Mouse (Mus musculus) ES-E14 (cell line): Measurements from ENCODE around the gene Olfr1225. TPM values are rescaled to one million over a fixed set of nuclear protein-coding genes. Genes with fewer than 3 reads are reported as not detected.

ENCODE experiments used
- DNase-seq: peaks from one replicate; pipeline ENCODE4 v3.0.0-alpha.2; 2013; ENCODE audit warnings: low read depth, low spot score
- H3K27ac ChIP-seq: 2 replicates; pipeline ENCODE4 v1.5.1; 2012; ENCODE audit warnings: low read depth, mild to moderate bottlenecking, low read length, moderate library complexity, mixed read lengths; ENCODE audit not compliant: poor library complexity, insufficient read depth, severe bottlenecking
- H3K36me3 ChIP-seq: 2 replicates; pipeline ENCODE4 v1.6.1; 2012; ENCODE audit warnings: mild to moderate bottlenecking, low read length, moderate library complexity, mixed read lengths; ENCODE audit not compliant: control insufficient read depth, poor library complexity, insufficient read depth, severe bottlenecking
- H3K4me1 ChIP-seq, 2 experiments: fragments of 150-350 bp in 1 of 2; sonication (generic) in 1 of 2; 2 replicates each; pipeline ENCODE4 v1.6.1; 2012; ENCODE audit warnings: low read length in 2 of 2, mild to moderate bottlenecking in 1 of 2, mixed read lengths in 1 of 2; ENCODE audit not compliant: control insufficient read depth in 2 of 2, insufficient read depth in 2 of 2, poor library complexity in 1 of 2
- H3K4me3 ChIP-seq, 2 experiments: fragments of 150-350 bp in 1 of 2; sonication (generic) in 1 of 2; 2 replicates each; pipeline ENCODE4 v1.5.1; 2012; ENCODE audit warnings: low read length in 2 of 2, low read depth in 1 of 2, mild to moderate bottlenecking in 1 of 2, mixed read lengths in 1 of 2; ENCODE audit not compliant: insufficient read depth in 1 of 2, poor library complexity in 1 of 2, severe bottlenecking in 1 of 2
- H3K9ac ChIP-seq: 2 replicates; pipeline ENCODE4 v1.6.1; 2012; ENCODE audit warnings: low read depth, mild to moderate bottlenecking, low read length, mixed read lengths; ENCODE audit not compliant: poor library complexity, insufficient read depth, severe bottlenecking
- H3K9me3 ChIP-seq: fragments of 150-350 bp; sonication (generic); 2 replicates; pipeline ENCODE4 v1.6.1; 2012; ENCODE audit warnings: low read depth, mild to moderate bottlenecking, low read length; ENCODE audit not compliant: control insufficient read depth, insufficient read depth
- CHD2 ChIP-seq: IDR thresholded peaks from 2 replicates; pipeline ENCODE4 v1.6.1; 2014; ENCODE audit warnings: mild to moderate bottlenecking, low read depth, low read length, inconsistent platforms
- HCFC1 ChIP-seq: IDR thresholded peaks from 2 replicates; pipeline ENCODE4 v1.6.1; 2012; ENCODE audit warnings: low read length, inconsistent platforms, borderline replicate concordance; ENCODE audit not compliant: insufficient read depth
- MAFK ChIP-seq: IDR thresholded peaks from 2 replicates; pipeline ENCODE4 v1.6.1; 2014; ENCODE audit warnings: mild to moderate bottlenecking, low read depth, low read length, inconsistent platforms; ENCODE audit not compliant: insufficient read depth
- ZC3H11A ChIP-seq: IDR thresholded peaks from 2 replicates; pipeline ENCODE4 v1.6.1; 2012; ENCODE audit warnings: low read depth, mild to moderate bottlenecking, inconsistent platforms, low read length, borderline replicate concordance
- ZNF384 ChIP-seq: IDR thresholded peaks from 2 replicates; pipeline ENCODE4 v1.6.1; 2012; ENCODE audit warnings: low read depth, low read length, inconsistent platforms
- in situ Hi-C, 2 experiments: fragments of 600-800 bp; cut with MboI; formaldehyde crosslinking; loops; one replicate each; pipeline ENCODE4 v1.15.1; 2025; ENCODE audit warnings: low sequenced_read_pairs in 2 of 2, inconsistent platforms in 1 of 2; ENCODE audit not compliant: unreplicated experiment in 2 of 2
- total RNA-seq: library from RNA; depleted of rRNA; stranded (reverse); fragments of 300-350 nt; gene quantifications from 2 replicates; pipeline ENCODE4 v1.2.3, GENCODE M21; 2012; rRNA removed

Olfr1225 gene
- total RNA-seq, 1 experiment: not detected

DNA sequence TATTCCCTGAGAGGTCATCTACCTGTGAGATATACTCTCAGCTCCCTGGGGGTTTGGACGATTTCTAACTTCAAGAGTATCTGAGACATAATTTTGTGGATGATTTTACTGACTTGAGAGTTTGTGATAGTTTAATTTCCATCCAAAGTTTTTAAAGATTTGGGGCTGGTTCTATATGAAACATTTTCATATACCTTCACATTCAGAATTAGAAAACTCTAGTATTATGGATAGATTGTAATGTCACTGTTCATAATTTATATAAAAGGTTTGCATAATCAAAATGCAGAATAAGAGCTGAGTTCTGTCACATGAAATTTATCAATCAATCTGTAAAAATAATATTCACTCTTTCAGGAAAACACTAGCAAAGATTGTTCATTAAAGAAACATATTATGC lies 23.0 kb downstream of the Olfr1225 start, which contains the start of gene Olfr1223:
Gene Olfr1223 (minus strand): TSS at position 101 of the 400 bp plus-strand sequence.
- Histone ChIP-seq H3K27ac (no peak within 1 kb of the TSS), H3K9me3 (no peaks in the 10 kb centered on the region), H3K4me3 (no peak within 1 kb of the TSS), H3K4me1 (no peaks in the 10 kb centered on the region), H3K36me3 (no peaks in the 10 kb centered on the region), H3K9ac (no peak within 1 kb of the TSS)
- DNase-seq: no peak
- in situ Hi-C loops: no loop called here
- TF ChIP-seq ZC3H11A (no peak), ZNF384 (no peak)

DNA sequence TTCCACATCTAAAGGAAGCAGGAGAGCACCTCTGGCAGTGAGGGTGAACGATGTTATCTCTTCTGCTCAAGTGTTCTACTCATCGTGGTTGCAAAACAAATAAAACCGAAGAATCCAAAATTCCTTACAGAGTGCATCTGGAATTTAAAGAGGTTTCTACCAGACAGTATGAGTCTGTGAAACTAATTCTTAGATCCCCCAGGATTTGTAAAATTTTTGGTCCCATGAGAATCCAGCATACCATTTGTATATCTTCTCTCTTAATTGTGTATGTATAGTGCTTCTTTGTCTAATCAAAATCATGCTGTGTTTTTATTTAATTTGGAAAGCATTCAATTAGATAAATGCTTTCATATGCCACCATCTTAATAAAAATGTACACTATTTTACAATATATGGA lies 41.5 kb downstream of the Olfr1225 start, which contains the start of gene Olfr1222:
Gene Olfr1222 (minus strand): TSS at position 101 of the 400 bp plus-strand sequence.
- no peak for DNase-seq
- Histone ChIP-seq H3K4me3 (no peak within 1 kb of the TSS), H3K9ac (no peak within 1 kb of the TSS), H3K36me3 (no peaks in the 10 kb centered on the region), H3K27ac (no peak within 1 kb of the TSS), H3K4me1 (no peaks in the 10 kb centered on the region), H3K9me3 (no peaks in the 10 kb centered on the region)
- TF ChIP-seq MAFK: no peak
- TF ChIP-seq ZNF384: no peak
- no peak for TF ChIP-seq CHD2
- TF ChIP-seq HCFC1: no peak
- TF ChIP-seq ZC3H11A: no peak
- in situ Hi-C loops: no loop called here

Other genes starting within 250 kb of the Olfr1225 start
- not detected in 2 replicates for gene Olfr1211, start 236.6 kb downstream of the Olfr1225 start, total RNA-seq
- gene Olfr1212, start 220.7 kb downstream of the Olfr1225 start, total RNA-seq: not detected in 2 replicates
- gene Gm13762, start 194.4 kb downstream of the Olfr1225 start, total RNA-seq: not detected in 2 replicates
- gene Olfr1214, start 182.0 kb downstream of the Olfr1225 start, total RNA-seq: not detected in 2 replicates
- not detected in 2 replicates for gene Olfr1215, start 167.7 kb downstream of the Olfr1225 start, total RNA-seq
- gene Olfr1216, start 156.3 kb downstream of the Olfr1225 start, total RNA-seq: not detected in 2 replicates
- not detected in 2 replicates for gene Olfr1217, start 142.6 kb downstream of the Olfr1225 start, total RNA-seq
- not detected in 2 replicates for gene Olfr1218, start 113.5 kb downstream of the Olfr1225 start, total RNA-seq
- not detected in 2 replicates for gene Olfr1219, start 91.2 kb downstream of the Olfr1225 start, total RNA-seq
- gene Olfr1220, start 67.8 kb downstream of the Olfr1225 start, total RNA-seq: not detected in 2 replicates
- not detected in 2 replicates for gene Olfr1221, start 57.4 kb downstream of the Olfr1225 start, total RNA-seq
- not detected in 2 replicates for gene Olfr1222, start 41.6 kb downstream of the Olfr1225 start, total RNA-seq
- gene Olfr1223, start 23.1 kb downstream of the Olfr1225 start, total RNA-seq: not detected in 2 replicates
- gene Olfr1224-ps1, start 10.6 kb downstream of the Olfr1225 start, total RNA-seq: not detected in 2 replicates
- not detected in 2 replicates for gene Olfr1226, start 25.4 kb upstream of the Olfr1225 start, total RNA-seq
- not detected in 2 replicates for gene Olfr1228, start 79.4 kb upstream of the Olfr1225 start, total RNA-seq
- not detected in 2 replicates for gene Olfr1229, start 113.3 kb upstream of the Olfr1225 start, total RNA-seq
- gene Olfr1230, start 122.6 kb upstream of the Olfr1225 start, total RNA-seq: not detected in 2 replicates
- not detected in 2 replicates for gene Olfr1231, start 132.4 kb upstream of the Olfr1225 start, total RNA-seq
- not detected in 2 replicates for gene Olfr1232, start 155.0 kb upstream of the Olfr1225 start, total RNA-seq
- not detected in 2 replicates for gene Olfr1233, start 167.7 kb upstream of the Olfr1225 start, total RNA-seq
- gene Olfr1234, start 190.2 kb upstream of the Olfr1225 start, total RNA-seq: not detected in 2 replicates
- not detected in 2 replicates for gene Olfr1238, start 235.0 kb upstream of the Olfr1225 start, total RNA-seq
- gene Olfr1239, start 245.7 kb upstream of the Olfr1225 start, total RNA-seq: not detected in 2 replicates